Mouse (Mus musculus): ENCODE data around the gene Rasl11b. TPM values are rescaled to one million over a fixed set of nuclear protein-coding genes. Genes with fewer than 3 reads are reported as not detected.

The Rasl11b gene
- polyA plus RNA-seq, 1 experiment from 2014 or later = 118 TPM

DNA sequence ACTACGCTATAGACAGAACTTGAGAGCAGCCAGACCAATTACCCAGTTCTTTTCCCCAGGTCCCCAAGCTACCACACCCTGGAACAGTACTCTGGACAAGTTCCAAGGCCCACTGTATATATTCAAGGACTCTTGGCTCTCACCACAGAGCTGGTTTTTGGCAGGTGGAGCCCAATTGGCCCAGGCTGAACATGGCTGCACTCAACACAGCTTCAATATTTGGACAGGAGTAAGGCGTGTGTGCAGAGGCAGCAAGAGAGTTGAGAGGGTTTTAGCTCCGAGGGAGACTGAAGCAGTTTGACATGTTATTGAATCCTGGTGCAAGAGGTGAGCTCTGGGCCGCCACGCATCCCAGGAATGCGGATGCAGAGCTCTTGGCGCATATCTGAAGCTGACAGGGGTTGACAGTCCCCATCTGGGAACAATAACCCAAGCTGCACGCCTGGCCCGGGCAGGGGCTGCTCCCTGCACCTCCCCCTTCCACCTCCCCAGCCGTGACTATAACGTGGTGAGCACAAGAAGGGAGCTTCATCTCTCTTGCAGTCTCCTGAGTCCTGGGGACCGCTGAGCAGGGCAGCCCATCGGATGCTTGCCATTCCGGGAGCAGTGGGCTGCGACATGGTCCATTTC, 33.7 kb upstream of the Rasl11b start:
- H3K27ac ChIP-seq (replicated peaks; ENCODE audit: low read depth, low read length) = peak overlapping the region; percentile 78; the same call in 1 of the 2 replicates
- H3K4me3 ChIP-seq (ENCODE audit: low read depth, low read length) = peak overlapping the region; percentile 18
- peak; percentile 86 for DNase-seq (ENCODE audit: low spot score)
- H3K9ac ChIP-seq (ENCODE audit: low read length) = peak overlapping the region; percentile 46; the same call in 1 of the 2 replicates
- peak overlapping the region; percentile 45 for H3K4me2 ChIP-seq (ENCODE audit: low read depth, severe bottlenecking)
- H3K27me3 ChIP-seq (ENCODE audit: control insufficient read depth, insufficient read depth, low read length) = no peaks in the 10 kb centered on the region
- peaks cover 14% of the 10 kb centered on the region for H3K4me1 ChIP-seq (ENCODE audit: control insufficient read depth, insufficient read depth, low read length)
- WGBS = 12% methylated on average over 15 of the region's 15 CpGs
- no peaks in the 10 kb centered on the region for H3K36me3 ChIP-seq (ENCODE audit: control insufficient read depth, insufficient read depth, low read length)
- ATAC-seq (ENCODE audit: insufficient number of reproducible peaks, low FRiP score, low TSS enrichment, low read depth) = peak; percentile 84
- H3K9me3 ChIP-seq (ENCODE audit: control insufficient read depth, low read length) = no peaks in the 10 kb centered on the region

GRCm38 (mm10) chr5:74162013-74162412, 33.1 kb upstream of the Rasl11b start:
- ATAC-seq (ENCODE audit: insufficient number of reproducible peaks, low FRiP score, low TSS enrichment, low read depth) = peak; percentile 19; the same call in 1 of the 2 replicates
- Histone ChIP-seq H3K4me3 (ENCODE audit: low read depth, low read length) (peak overlapping the region; percentile 18; the same call in 1 of the 2 replicates), H3K36me3 (ENCODE audit: control insufficient read depth, insufficient read depth, low read length) (no peaks in the 10 kb centered on the region), H3K27me3 (ENCODE audit: control insufficient read depth, insufficient read depth, low read length) (no peaks in the 10 kb centered on the region), H3K4me1 (ENCODE audit: control insufficient read depth, insufficient read depth, low read length) (peaks cover 12% of the 10 kb centered on the region), H3K9ac (ENCODE audit: low read length) (0 out of 2 replicates have a peak overlapping the region, but pooled peaks have one; percentile 46), H3K27ac (replicated peaks; ENCODE audit: low read depth, low read length) (peak overlapping the region; percentile 78; the same call in 1 of the 2 replicates), H3K9me3 (ENCODE audit: control insufficient read depth, low read length) (no peaks in the 10 kb centered on the region), H3K4me2 (ENCODE audit: low read depth, severe bottlenecking) (peak overlapping the region; percentile 45)
- no peak for DNase-seq (ENCODE audit: low spot score)
- 32% methylated on average over 3 of the region's 3 CpGs for WGBS

DNA sequence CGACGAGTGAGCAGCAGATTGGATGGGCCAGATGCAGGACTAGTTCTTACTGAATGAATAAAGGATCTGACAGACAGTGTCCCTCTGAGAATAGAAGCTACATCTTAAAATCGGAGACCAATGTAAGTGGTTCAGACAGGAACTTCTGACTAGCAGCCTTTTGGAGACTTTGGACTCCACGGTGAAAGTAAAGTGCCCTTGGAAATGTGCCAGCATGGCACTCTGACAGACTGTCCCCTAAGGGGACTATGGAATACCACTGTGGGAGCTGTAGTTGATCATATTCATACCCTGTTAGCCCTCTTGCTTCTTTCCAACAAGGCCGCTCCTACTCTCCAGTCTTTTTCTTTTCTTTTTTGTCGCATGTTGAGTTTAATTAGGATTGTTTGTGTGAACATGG, 31.9 kb upstream of the Rasl11b start:
- H3K36me3 ChIP-seq (ENCODE audit: control insufficient read depth, insufficient read depth, low read length) = no peaks in the 10 kb centered on the region
- no peaks in the 10 kb centered on the region for H3K27me3 ChIP-seq (ENCODE audit: control insufficient read depth, insufficient read depth, low read length)
- ATAC-seq (ENCODE audit: insufficient number of reproducible peaks, low FRiP score, low TSS enrichment, low read depth) (no peak), DNase-seq (ENCODE audit: low spot score) (no peak)
- H3K4me3 ChIP-seq (ENCODE audit: low read depth, low read length) = no peak overlapping the region
- H3K9me3 ChIP-seq (ENCODE audit: control insufficient read depth, low read length) = no peaks in the 10 kb centered on the region
- H3K4me2 ChIP-seq (ENCODE audit: low read depth, severe bottlenecking) = no peak overlapping the region
- peaks cover 12% of the 10 kb centered on the region for H3K4me1 ChIP-seq (ENCODE audit: control insufficient read depth, insufficient read depth, low read length)
- H3K9ac ChIP-seq (ENCODE audit: low read length) = no peak overlapping the region
- no peak overlapping the region for H3K27ac ChIP-seq (replicated peaks; ENCODE audit: low read depth, low read length)
- WGBS = 91% methylated on average over 6 of the region's 6 CpGs

- Histone ChIP-seq H3K4me1 (ENCODE audit: control insufficient read depth, insufficient read depth, low read length) (peaks cover 12% of the 10 kb centered on the region), H3K36me3 (ENCODE audit: control insufficient read depth, insufficient read depth, low read length) (no peaks in the 10 kb centered on the region), H3K27me3 (ENCODE audit: control insufficient read depth, insufficient read depth, low read length) (no peaks in the 10 kb centered on the region), H3K9me3 (ENCODE audit: control insufficient read depth, low read length) (no peaks in the 10 kb centered on the region), H3K27ac (replicated peaks; ENCODE audit: low read depth, low read length) (no peak overlapping the region), H3K9ac (ENCODE audit: low read length) (no peak overlapping the region), H3K4me3 (ENCODE audit: low read depth, low read length) (no peak overlapping the region), H3K4me2 (ENCODE audit: low read depth, severe bottlenecking) (no peak overlapping the region)
- ATAC-seq (ENCODE audit: insufficient number of reproducible peaks, low FRiP score, low TSS enrichment, low read depth) (no peak), DNase-seq (ENCODE audit: low spot score) (no peak)
- 86% methylated on average over 7 of the region's 7 CpGs for WGBS
Observed at GRCm38 (mm10) chr5:74164547-74164946, 30.5 kb upstream of the Rasl11b start.

DNA sequence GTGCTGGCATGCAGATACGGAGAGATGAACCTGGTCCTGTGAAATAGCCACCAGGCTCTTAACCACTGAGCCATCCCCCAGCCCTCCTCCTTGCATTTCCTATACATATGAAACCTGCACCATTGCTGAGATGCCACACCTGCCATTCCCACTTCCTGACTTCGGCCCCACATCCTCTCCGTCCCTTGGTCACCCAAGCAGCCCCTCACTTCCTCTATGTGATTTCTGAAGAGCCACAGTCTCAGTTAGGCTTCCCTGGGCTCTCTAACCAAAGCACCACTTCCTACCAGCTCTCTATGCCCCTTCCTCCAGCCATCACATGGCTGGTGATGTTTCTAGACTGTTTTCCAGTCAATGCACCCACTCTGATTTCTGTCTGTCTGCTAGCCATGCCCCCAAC, 28.4 kb upstream of the Rasl11b start:
- no peak for DNase-seq (ENCODE audit: low spot score)
- Histone ChIP-seq H3K4me1 (ENCODE audit: control insufficient read depth, insufficient read depth, low read length) (peaks cover 7% of the 10 kb centered on the region), H3K4me3 (ENCODE audit: low read depth, low read length) (no peak overlapping the region), H3K36me3 (ENCODE audit: control insufficient read depth, insufficient read depth, low read length) (no peaks in the 10 kb centered on the region), H3K4me2 (ENCODE audit: low read depth, severe bottlenecking) (no peak overlapping the region), H3K27me3 (ENCODE audit: control insufficient read depth, insufficient read depth, low read length) (no peaks in the 10 kb centered on the region), H3K9ac (ENCODE audit: low read length) (no peak overlapping the region), H3K27ac (replicated peaks; ENCODE audit: low read depth, low read length) (no peak overlapping the region), H3K9me3 (ENCODE audit: control insufficient read depth, low read length) (no peaks in the 10 kb centered on the region)
- no peak for ATAC-seq (ENCODE audit: insufficient number of reproducible peaks, low FRiP score, low TSS enrichment, low read depth)
- whole genome bisulfite sequencing = 91% methylated on average over 3 of the region's 3 CpGs

GRCm38 (mm10) chr5:74168085-74168484, 27.0 kb upstream of the Rasl11b start:
- Histone ChIP-seq H3K27me3 (ENCODE audit: control insufficient read depth, insufficient read depth, low read length) (no peaks in the 10 kb centered on the region), H3K4me3 (ENCODE audit: low read depth, low read length) (no peak overlapping the region), H3K27ac (replicated peaks; ENCODE audit: low read depth, low read length) (no peak overlapping the region), H3K4me1 (ENCODE audit: control insufficient read depth, insufficient read depth, low read length) (peaks cover 9% of the 10 kb centered on the region), H3K9ac (ENCODE audit: low read length) (no peak overlapping the region), H3K36me3 (ENCODE audit: control insufficient read depth, insufficient read depth, low read length) (no peaks in the 10 kb centered on the region), H3K9me3 (ENCODE audit: control insufficient read depth, low read length) (no peaks in the 10 kb centered on the region), H3K4me2 (ENCODE audit: low read depth, severe bottlenecking) (no peak overlapping the region)
- WGBS = 87% methylated on average over 3 of the region's 3 CpGs
- DNase-seq (ENCODE audit: low spot score) (no peak), ATAC-seq (ENCODE audit: insufficient number of reproducible peaks, low FRiP score, low TSS enrichment, low read depth) (no peak)

DNA sequence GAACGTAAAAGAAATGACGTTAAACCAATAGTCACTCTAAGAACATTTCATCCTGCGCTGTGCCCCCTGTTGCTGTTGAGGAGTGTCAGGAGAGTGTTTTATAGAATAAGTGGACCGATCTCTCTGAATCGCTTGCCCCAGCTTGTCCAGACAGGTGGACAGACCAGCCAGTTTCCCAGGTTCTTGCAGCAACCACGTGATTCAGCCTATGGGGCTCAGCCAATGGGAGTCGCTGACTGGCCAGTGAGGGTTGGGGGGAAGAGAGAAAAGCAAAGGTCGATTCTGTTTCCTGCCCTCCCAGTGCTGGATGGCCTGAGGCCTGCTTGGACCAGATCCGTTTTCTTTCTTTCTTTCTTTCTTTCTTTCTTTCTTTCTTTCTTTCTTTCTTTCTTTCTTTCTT, 23.3 kb upstream of the Rasl11b start:
- no peak overlapping the region for H3K27ac ChIP-seq (replicated peaks; ENCODE audit: low read depth, low read length)
- peaks cover 21% of the 10 kb centered on the region for H3K4me1 ChIP-seq (ENCODE audit: control insufficient read depth, insufficient read depth, low read length)
- no peak overlapping the region for H3K4me3 ChIP-seq (ENCODE audit: low read depth, low read length)
- no peak for DNase-seq (ENCODE audit: low spot score)
- no peak overlapping the region for H3K4me2 ChIP-seq (ENCODE audit: low read depth, severe bottlenecking)
- H3K9ac ChIP-seq (ENCODE audit: low read length) = no peak overlapping the region
- no peaks in the 10 kb centered on the region for H3K9me3 ChIP-seq (ENCODE audit: control insufficient read depth, low read length)
- H3K36me3 ChIP-seq (ENCODE audit: control insufficient read depth, insufficient read depth, low read length) = no peaks in the 10 kb centered on the region
- no peak for ATAC-seq (ENCODE audit: insufficient number of reproducible peaks, low FRiP score, low TSS enrichment, low read depth)
- 65% methylated on average over 9 of the region's 9 CpGs for WGBS
- H3K27me3 ChIP-seq (ENCODE audit: control insufficient read depth, insufficient read depth, low read length) = no peaks in the 10 kb centered on the region

DNA sequence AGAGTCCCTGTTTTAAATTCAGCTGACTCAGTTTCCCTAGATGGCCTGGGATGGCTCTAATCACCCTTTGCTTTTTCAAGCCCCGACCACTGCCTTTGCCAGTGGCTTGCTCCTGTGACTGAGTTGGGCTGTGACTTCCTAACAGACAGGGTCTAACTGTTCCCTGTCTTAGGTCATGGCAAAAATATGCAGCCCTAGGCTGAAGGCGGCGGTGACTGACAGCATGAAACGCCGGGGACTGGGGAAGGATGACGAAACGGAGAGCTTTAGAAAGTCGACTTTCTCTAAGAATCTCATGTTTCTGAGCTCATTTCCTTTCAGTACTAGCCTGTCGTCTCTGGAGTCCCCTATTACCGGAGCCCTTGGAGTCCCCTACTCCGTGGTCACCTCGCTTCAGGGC, 22.9 kb upstream of the Rasl11b start:
- H3K9me3 ChIP-seq (ENCODE audit: control insufficient read depth, low read length) = no peaks in the 10 kb centered on the region
- H3K4me2 ChIP-seq (ENCODE audit: low read depth, severe bottlenecking) = no peak overlapping the region
- peaks cover 25% of the 10 kb centered on the region for H3K4me1 ChIP-seq (ENCODE audit: control insufficient read depth, insufficient read depth, low read length)
- peak; percentile 54; the same call in 1 of the 2 replicates for ATAC-seq (ENCODE audit: insufficient number of reproducible peaks, low FRiP score, low TSS enrichment, low read depth)
- no peak overlapping the region for H3K9ac ChIP-seq (ENCODE audit: low read length)
- 61% methylated on average over 12 of the region's 12 CpGs for WGBS
- no peaks in the 10 kb centered on the region for H3K27me3 ChIP-seq (ENCODE audit: control insufficient read depth, insufficient read depth, low read length)
- no peak overlapping the region for H3K4me3 ChIP-seq (ENCODE audit: low read depth, low read length)
- no peaks in the 10 kb centered on the region for H3K36me3 ChIP-seq (ENCODE audit: control insufficient read depth, insufficient read depth, low read length)
- peak overlapping the region; percentile 24 for H3K27ac ChIP-seq (replicated peaks; ENCODE audit: low read depth, low read length)
- DNase-seq (ENCODE audit: low spot score) = no peak
